Mouse (Mus musculus): ENCODE measurements around the gene Fancg.
A peak's percentile ranks its signal among the peaks of the same experiment; 100 is the strongest.

Gene Fancg

GRCm38 (mm10) chr4:43033481-43033880, 23.2 kb upstream of the Fancg start:
- DNase-seq (ENCODE audit: low spot score) = no peak

- no peak for DNase-seq (ENCODE audit: low spot score)
Measured at GRCm38 (mm10) chr4:43032501-43032900, 22.2 kb upstream of the Fancg start.

GRCm38 (mm10) chr4:43031237-43031995, 21.1 kb upstream of the Fancg start, which contains the start of gene Stoml2:
Stoml2 (minus strand) TSS chr4:43031710.
- peak; percentile 79 for DNase-seq (ENCODE audit: low spot score)

GRCm38 (mm10) chr4:43030780-43031230, 20.5 kb upstream of the Fancg start:
- DNase-seq (ENCODE audit: low spot score) = peak; percentile 38

- no peak for DNase-seq (ENCODE audit: low spot score)
Measured at GRCm38 (mm10) chr4:43030352-43030751, 20.0 kb upstream of the Fancg start.

GRCm38 (mm10) chr4:43029749-43030148, 19.4 kb upstream of the Fancg start:
- DNase-seq (ENCODE audit: low spot score) = no peak

GRCm38 (mm10) chr4:43029121-43029520, 18.8 kb upstream of the Fancg start:
- no peak for DNase-seq (ENCODE audit: low spot score)

- DNase-seq (ENCODE audit: low spot score) = peak; percentile 88
Measured at GRCm38 (mm10) chr4:43025084-43025960, 15.0 kb upstream of the Fancg start, which contains the start of gene Pigo. Pigo (minus strand) TSS chr4:43025819.

GRCm38 (mm10) chr4:43024673-43025072, 14.4 kb upstream of the Fancg start:
- DNase-seq (ENCODE audit: low spot score) = no peak

GRCm38 (mm10) chr4:43021341-43021740, 11.0 kb upstream of the Fancg start:
- no peak for DNase-seq (ENCODE audit: low spot score)

- DNase-seq (ENCODE audit: low spot score) = no peak
Measured at GRCm38 (mm10) chr4:43020876-43021275, 10.6 kb upstream of the Fancg start.

GRCm38 (mm10) chr4:43019641-43020465, 9.5 kb upstream of the Fancg start:
- DNase-seq (ENCODE audit: low spot score) = no peak

GRCm38 (mm10) chr4:43019176-43019575, 8.9 kb upstream of the Fancg start:
- no peak for DNase-seq (ENCODE audit: low spot score)

- no peak for DNase-seq (ENCODE audit: low spot score)
Measured at GRCm38 (mm10) chr4:43018156-43018555, 7.8 kb upstream of the Fancg start.

GRCm38 (mm10) chr4:43012091-43012490, 1.8 kb upstream of the Fancg start:
- DNase-seq (ENCODE audit: low spot score) = no peak

- peak; percentile 32 for DNase-seq (ENCODE audit: low spot score)
Measured at GRCm38 (mm10) chr4:43005765-43006164, 4.5 kb downstream of the Fancg start.

- no peak for DNase-seq (ENCODE audit: low spot score)
Measured at GRCm38 (mm10) chr4:43004951-43005350, 5.4 kb downstream of the Fancg start.

GRCm38 (mm10) chr4:43002756-43003439, 7.4 kb downstream of the Fancg start:
- DNase-seq (ENCODE audit: low spot score) = no peak

- DNase-seq (ENCODE audit: low spot score) = no peak
Measured at GRCm38 (mm10) chr4:43001272-43001671, 9.0 kb downstream of the Fancg start.

GRCm38 (mm10) chr4:43000141-43000986, 9.9 kb downstream of the Fancg start, which contains the start of gene Vcp:
Vcp (minus strand) TSS chr4:43000507.
- DNase-seq (ENCODE audit: low spot score) = peak; percentile 98
